Mouse (Mus musculus) hindbrain, embryonic 15.5 days (tissue): ENCODE measurements around the gene Sf3a1. TPM values are rescaled to one million over a fixed set of nuclear protein-coding genes. Genes with fewer than 3 reads are reported as not detected.

ENCODE experiments used
- ATAC-seq: fragments of 200-750 bp; cut with Nextera tagmentation; 2 replicates; pipeline ENCODE4 v1.8.0; 2017; ENCODE audit warnings: low read depth, moderate number of reproducible peaks, moderate TSS enrichment; ENCODE audit not compliant: low FRiP score
- H3K27ac ChIP-seq: fragments of 300-500 bp; sonication (generic); replicated peaks from 2 replicates; pipeline ENCODE4 v1.5.1; 2015; ENCODE audit warnings: mild to moderate bottlenecking, inconsistent platforms
- H3K27me3 ChIP-seq: fragments of 300-500 bp; sonication (generic); 2 replicates; pipeline ENCODE4 v1.6.1; 2015; ENCODE audit warnings: control low read depth, inconsistent platforms
- H3K36me3 ChIP-seq: fragments of 300-500 bp; sonication (generic); 2 replicates; pipeline ENCODE4 v1.6.1; 2015; ENCODE audit warnings: control low read depth, inconsistent platforms
- H3K4me1 ChIP-seq: fragments of 300-500 bp; sonication (generic); replicated peaks from 2 replicates; pipeline ENCODE4 v1.6.1; 2015; ENCODE audit warnings: control low read depth, inconsistent platforms
- H3K4me2 ChIP-seq: fragments of 300-500 bp; sonication (generic); 2 replicates; pipeline ENCODE4 v1.6.1; 2015; ENCODE audit warnings: moderate library complexity, mild to moderate bottlenecking, inconsistent platforms
- H3K4me3 ChIP-seq: fragments of 300-500 bp; sonication (generic); 2 replicates; pipeline ENCODE4 v1.5.1; 2015; ENCODE audit warnings: mild to moderate bottlenecking, inconsistent platforms
- H3K9ac ChIP-seq: fragments of 300-500 bp; sonication (generic); 2 replicates; pipeline ENCODE4 v1.6.1; 2015; ENCODE audit warnings: inconsistent platforms
- H3K9me3 ChIP-seq: fragments of 300-500 bp; sonication (generic); 2 replicates; pipeline ENCODE4 v1.6.1; 2016; ENCODE audit warnings: control low read depth, inconsistent platforms
- WGBS: fragments of 180-500 bp; shearing (Covaris S2); methylation state at CpG from one replicate; pipeline ENCODE4 v1.1.7; 2015; 5-methylcytosine and 5-hydroxymethylcytosine counted together
- polyA plus RNA-seq: library from polyadenylated mRNA; unstranded; fragments of >200 nt; fragmentation: Nextera tagmentation; extraction: Ambion mirVana; gene quantifications from 2 replicates; pipeline ENCODE4 v1.2.1, GENCODE M21; 2015

Sf3a1 gene
- polyA plus RNA-seq, 1 experiment from 2014 or later = 52.9 TPM

DNA sequence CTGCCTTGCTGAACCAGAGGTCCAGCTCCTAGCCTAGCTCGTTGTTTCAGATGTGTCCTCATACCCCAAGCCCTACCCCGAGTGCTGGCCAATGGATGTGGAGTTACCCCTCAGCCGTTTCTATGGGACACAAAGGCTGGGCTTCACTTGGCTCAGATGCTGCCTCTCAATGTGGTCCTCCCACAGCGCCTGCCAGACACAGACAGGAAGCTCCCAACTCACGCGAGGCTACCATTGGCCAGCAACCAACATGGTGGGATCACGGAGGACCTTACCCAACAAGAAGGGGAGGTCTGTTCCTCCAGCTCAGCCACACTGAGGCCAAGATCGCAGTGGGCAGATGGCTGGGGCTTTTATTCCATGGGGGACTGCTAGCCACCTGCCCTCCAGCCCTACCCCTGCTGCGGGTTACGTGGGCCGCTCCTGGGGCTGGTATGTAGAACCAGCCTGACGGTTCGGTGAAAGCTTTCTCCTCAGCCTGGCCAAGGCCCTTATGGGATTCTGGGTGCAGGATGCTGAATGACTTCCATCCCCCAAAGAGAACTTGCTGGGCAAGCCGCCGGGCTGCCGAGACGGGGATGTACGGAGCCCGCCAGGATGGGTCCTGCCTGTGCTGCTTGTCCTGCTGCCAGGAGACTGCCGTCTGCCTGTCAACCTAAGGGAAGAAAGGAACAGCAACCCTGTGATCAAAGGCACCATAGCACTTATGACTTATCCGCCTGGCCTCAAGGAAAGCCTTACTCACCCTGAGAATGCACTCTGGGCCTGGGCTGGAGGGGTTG is 16.7 kb upstream of the Sf3a1 start:
- Histone ChIP-seq H3K27me3 (no peaks in the 10 kb centered on the region), H3K4me3 (no peak overlapping the region), H3K4me1 (no peaks in the 10 kb centered on the region), H3K27ac (no peak overlapping the region; the same call in 1 of the 2 replicates), H3K36me3 (peaks cover 49% of the 10 kb centered on the region), H3K4me2 (no peak overlapping the region), H3K9ac (no peak overlapping the region), H3K9me3 (no peaks in the 10 kb centered on the region)
- 0 out of 2 replicates have a peak, but pooled peaks have one; percentile 23 for ATAC-seq
- 84% methylated on average over 21 of the region's 21 CpGs for WGBS

- Histone ChIP-seq H3K4me3 (no peak overlapping the region), H3K4me1 (no peaks in the 10 kb centered on the region), H3K27ac (no peak overlapping the region), H3K27me3 (no peaks in the 10 kb centered on the region), H3K36me3 (peaks cover 27% of the 10 kb centered on the region), H3K9ac (no peak overlapping the region), H3K9me3 (no peaks in the 10 kb centered on the region), H3K4me2 (no peak overlapping the region)
- ATAC-seq = no peak
- WGBS = 79% methylated on average over 6 of the region's 6 CpGs
Measured at GRCm38 (mm10) chr11:4146381-4146780, 13.8 kb upstream of the Sf3a1 start.

GRCm38 (mm10) chr11:4147098-4147497 is 13.1 kb upstream of the Sf3a1 start:
- no peak overlapping the region for H3K4me2 ChIP-seq
- peaks cover 20% of the 10 kb centered on the region for H3K36me3 ChIP-seq
- H3K4me1 ChIP-seq = no peaks in the 10 kb centered on the region
- 85% methylated on average over 10 of the region's 10 CpGs for whole genome bisulfite sequencing
- no peak overlapping the region for H3K4me3 ChIP-seq
- H3K27ac ChIP-seq = no peak overlapping the region
- H3K9me3 ChIP-seq = no peaks in the 10 kb centered on the region
- ATAC-seq = no peak
- no peak overlapping the region for H3K9ac ChIP-seq
- H3K27me3 ChIP-seq = no peaks in the 10 kb centered on the region

DNA sequence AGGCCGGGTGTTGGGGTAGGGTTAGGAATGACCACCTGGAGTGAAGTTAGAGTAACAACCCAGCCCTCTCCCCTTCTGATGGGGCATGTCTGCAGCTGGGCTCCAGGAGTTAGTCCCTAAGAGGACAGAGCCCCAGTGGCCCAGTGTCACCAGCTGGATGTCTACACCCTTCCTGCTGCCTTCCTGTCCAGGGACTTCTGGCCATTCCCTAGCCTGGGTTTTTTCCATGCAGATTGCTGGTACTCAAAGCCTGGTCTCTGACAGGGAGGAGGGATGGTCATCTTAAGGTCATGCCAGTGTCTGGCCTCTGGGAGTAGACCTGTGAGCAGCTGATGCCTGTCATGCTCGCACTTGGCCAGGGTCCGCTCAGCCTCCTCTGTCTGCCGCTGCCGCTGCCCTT is 12.0 kb upstream of the Sf3a1 start:
- Histone ChIP-seq H3K9ac (no peak overlapping the region), H3K27me3 (no peaks in the 10 kb centered on the region), H3K4me3 (no peak overlapping the region), H3K4me1 (no peaks in the 10 kb centered on the region), H3K4me2 (no peak overlapping the region), H3K36me3 (peaks cover 9% of the 10 kb centered on the region), H3K9me3 (no peaks in the 10 kb centered on the region), H3K27ac (no peak overlapping the region)
- ATAC-seq = no peak
- 80% methylated on average over 5 of the region's 5 CpGs for WGBS

- 85% methylated on average over 9 of the region's 9 CpGs for WGBS
- no peak for ATAC-seq
- no peak overlapping the region for H3K27ac ChIP-seq
- H3K27me3 ChIP-seq = no peaks in the 10 kb centered on the region
- H3K4me1 ChIP-seq = no peaks in the 10 kb centered on the region
- no peaks in the 10 kb centered on the region for H3K9me3 ChIP-seq
- H3K9ac ChIP-seq = no peak overlapping the region
- no peak overlapping the region for H3K4me3 ChIP-seq
- no peak overlapping the region for H3K4me2 ChIP-seq
- H3K36me3 ChIP-seq = peaks cover 4% of the 10 kb centered on the region
Measured at GRCm38 (mm10) chr11:4148536-4149156, 11.5 kb upstream of the Sf3a1 start.

GRCm38 (mm10) chr11:4149886-4150285 is 10.3 kb upstream of the Sf3a1 start:
- WGBS = 86% methylated on average over 6 of the region's 6 CpGs
- no peaks in the 10 kb centered on the region for H3K27me3 ChIP-seq
- no peak overlapping the region for H3K4me2 ChIP-seq
- H3K27ac ChIP-seq = no peak overlapping the region
- H3K4me1 ChIP-seq = no peaks in the 10 kb centered on the region
- no peaks in the 10 kb centered on the region for H3K9me3 ChIP-seq
- no peak for ATAC-seq
- H3K36me3 ChIP-seq = no peaks in the 10 kb centered on the region
- no peak overlapping the region for H3K9ac ChIP-seq
- no peak overlapping the region for H3K4me3 ChIP-seq

DNA sequence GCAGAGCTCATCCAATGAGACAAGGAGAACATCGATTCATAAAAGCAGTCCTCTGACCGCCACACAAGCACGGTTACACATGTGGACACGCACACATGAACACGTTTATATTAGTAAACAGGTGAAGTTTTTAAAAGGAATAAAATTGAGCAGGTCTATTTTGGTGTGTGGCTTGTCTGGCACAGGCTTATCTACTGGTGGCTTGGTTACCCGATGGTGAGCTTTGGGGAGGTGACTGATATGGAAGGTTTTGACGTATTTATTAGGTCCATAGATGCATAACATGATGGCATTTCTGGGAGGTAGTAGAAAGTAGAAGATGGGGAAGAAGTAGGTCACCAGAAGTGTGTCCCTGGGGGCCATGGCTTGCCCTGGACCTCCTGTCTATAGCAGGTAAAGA is 6.5 kb upstream of the Sf3a1 start:
- no peaks in the 10 kb centered on the region for H3K36me3 ChIP-seq
- no peak overlapping the region for H3K9ac ChIP-seq
- H3K9me3 ChIP-seq = no peaks in the 10 kb centered on the region
- no peak overlapping the region for H3K27ac ChIP-seq
- no peak overlapping the region for H3K4me3 ChIP-seq
- WGBS = 94% methylated on average over 7 of the region's 7 CpGs
- peaks cover 11% of the 10 kb centered on the region; the same call in 1 of the 2 replicates for H3K4me1 ChIP-seq
- no peaks in the 10 kb centered on the region for H3K27me3 ChIP-seq
- no peak for ATAC-seq
- no peak overlapping the region for H3K4me2 ChIP-seq

GRCm38 (mm10) chr11:4155641-4156040 is 4.5 kb upstream of the Sf3a1 start:
- Histone ChIP-seq H3K9me3 (no peaks in the 10 kb centered on the region), H3K4me1 (peaks cover 24% of the 10 kb centered on the region), H3K4me2 (no peak overlapping the region), H3K9ac (no peak overlapping the region), H3K27me3 (no peaks in the 10 kb centered on the region), H3K36me3 (no peaks in the 10 kb centered on the region), H3K4me3 (no peak overlapping the region), H3K27ac (no peak overlapping the region)
- no peak for ATAC-seq
- WGBS = 86% methylated on average over 5 of the region's 5 CpGs

DNA sequence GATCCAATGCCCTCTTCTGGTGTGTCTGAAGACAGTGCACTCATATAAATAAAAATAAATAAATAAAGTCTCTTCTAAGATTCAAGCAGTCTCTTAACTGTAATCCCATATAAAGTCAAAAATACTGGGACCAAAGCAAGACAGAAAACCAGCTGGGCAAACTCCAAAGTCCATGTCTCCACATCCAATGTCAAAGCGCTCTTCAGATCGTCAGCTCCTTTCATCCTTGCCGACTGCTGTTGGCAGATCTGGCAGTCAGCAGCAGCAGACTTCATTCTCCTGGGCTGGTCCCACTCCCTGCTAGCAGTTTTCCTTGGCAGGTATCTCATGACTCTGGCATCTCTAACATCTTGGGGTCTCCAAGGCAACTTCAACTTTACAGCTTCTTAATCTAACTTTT is 1.5 kb upstream of the Sf3a1 start:
- H3K27ac ChIP-seq = no peak overlapping the region
- H3K9me3 ChIP-seq = no peaks in the 10 kb centered on the region
- peaks cover 51% of the 10 kb centered on the region for H3K4me1 ChIP-seq
- ATAC-seq = no peak
- H3K4me3 ChIP-seq = no peak overlapping the region
- peak overlapping the region; percentile 91 for H3K4me2 ChIP-seq
- no peak overlapping the region for H3K9ac ChIP-seq
- 86% methylated on average over 3 of the region's 3 CpGs for WGBS
- H3K27me3 ChIP-seq = no peaks in the 10 kb centered on the region
- peaks cover 14% of the 10 kb centered on the region for H3K36me3 ChIP-seq

- Histone ChIP-seq H3K9me3 (no peaks in the 10 kb centered on the region), H3K36me3 (peaks cover 36% of the 10 kb centered on the region), H3K27ac (peak overlapping the region; percentile 91), H3K4me1 (peaks cover 60% of the 10 kb centered on the region), H3K4me2 (peak overlapping the region; percentile 91), H3K9ac (peak overlapping the region; percentile 67), H3K4me3 (peak overlapping the region; percentile 67), H3K27me3 (no peaks in the 10 kb centered on the region)
- WGBS = 7% methylated on average over 15 of the region's 15 CpGs
- no peak for ATAC-seq
Measured at GRCm38 (mm10) chr11:4160758-4161480, 769 bp downstream of the Sf3a1 start.

DNA sequence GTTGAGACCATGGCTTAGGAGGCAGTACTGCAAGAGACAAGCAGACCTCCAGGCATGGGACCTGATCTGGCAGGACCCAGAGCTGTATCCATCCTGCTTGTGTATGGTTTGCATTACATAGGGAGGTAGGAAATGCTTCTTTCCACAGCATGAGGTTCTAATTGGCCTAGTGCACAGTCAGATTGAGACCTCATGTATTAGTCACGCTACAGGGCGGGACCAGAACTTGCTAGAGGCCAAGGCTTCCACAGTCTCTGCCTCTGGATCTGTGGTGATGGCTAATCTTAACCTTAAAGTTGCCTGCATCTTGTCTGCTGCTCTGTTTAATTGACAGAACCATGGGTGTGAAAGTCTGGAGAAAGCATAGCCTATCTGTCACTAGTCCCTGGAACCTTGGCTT is 4.6 kb downstream of the Sf3a1 start:
- H3K27me3 ChIP-seq = no peaks in the 10 kb centered on the region
- no peak overlapping the region for H3K4me2 ChIP-seq
- WGBS = 88% methylated on average over 2 of the region's 2 CpGs
- ATAC-seq = no peak
- H3K9ac ChIP-seq = no peak overlapping the region
- H3K4me1 ChIP-seq = peaks cover 39% of the 10 kb centered on the region
- no peak overlapping the region for H3K4me3 ChIP-seq
- no peaks in the 10 kb centered on the region for H3K9me3 ChIP-seq
- H3K36me3 ChIP-seq = peaks cover 72% of the 10 kb centered on the region
- H3K27ac ChIP-seq = no peak overlapping the region

DNA sequence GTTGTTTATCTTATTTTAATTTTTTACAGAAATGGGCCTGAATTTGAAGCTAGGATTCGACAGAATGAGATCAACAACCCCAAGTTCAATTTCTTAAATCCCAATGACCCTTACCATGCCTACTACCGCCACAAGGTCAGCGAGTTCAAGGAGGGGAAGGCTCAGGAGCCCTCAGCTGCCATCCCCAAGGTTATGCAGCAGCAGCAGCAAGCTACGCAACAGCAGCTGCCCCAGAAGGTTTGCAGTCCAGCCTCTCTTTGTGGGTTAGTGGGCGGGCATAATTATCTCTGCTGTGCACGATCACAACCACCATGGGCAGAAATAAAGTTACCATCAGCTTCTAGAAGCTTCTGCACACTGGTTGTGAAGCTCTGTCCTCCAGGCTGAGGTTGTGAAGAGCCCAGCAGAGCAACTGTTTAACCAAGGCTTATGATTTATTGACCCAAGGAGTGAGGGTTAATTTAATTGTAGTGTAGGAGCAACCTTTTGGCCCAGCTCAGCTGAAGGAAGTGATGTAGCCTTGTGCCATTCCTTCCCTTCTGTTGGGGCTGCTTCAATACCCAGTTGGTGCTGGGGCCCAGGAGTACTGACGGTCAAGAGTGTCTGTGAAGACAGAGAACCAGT is 6.4 kb downstream of the Sf3a1 start:
- H3K9me3 ChIP-seq = no peaks in the 10 kb centered on the region
- WGBS = 95% methylated on average over 7 of the region's 7 CpGs
- no peak for ATAC-seq

More for the DNA sequence above, 6.4 kb downstream of the Sf3a1 start:
- H3K27me3 ChIP-seq = no peaks in the 10 kb centered on the region
- H3K4me2 ChIP-seq = no peak overlapping the region
- no peak overlapping the region for H3K9ac ChIP-seq
- no peak overlapping the region for H3K4me3 ChIP-seq
- peaks cover 87% of the 10 kb centered on the region for H3K36me3 ChIP-seq
- peaks cover 29% of the 10 kb centered on the region for H3K4me1 ChIP-seq
- H3K27ac ChIP-seq = no peak overlapping the region
